Mouse (Mus musculus) cerebellum, adult 11 months (tissue): Measurements from ENCODE around the gene Plxna4.

Source experiments
- DNase-seq: peaks from one replicate; pipeline ENCODE4 v3.0.0; 2022

Plxna4 gene

DNA sequence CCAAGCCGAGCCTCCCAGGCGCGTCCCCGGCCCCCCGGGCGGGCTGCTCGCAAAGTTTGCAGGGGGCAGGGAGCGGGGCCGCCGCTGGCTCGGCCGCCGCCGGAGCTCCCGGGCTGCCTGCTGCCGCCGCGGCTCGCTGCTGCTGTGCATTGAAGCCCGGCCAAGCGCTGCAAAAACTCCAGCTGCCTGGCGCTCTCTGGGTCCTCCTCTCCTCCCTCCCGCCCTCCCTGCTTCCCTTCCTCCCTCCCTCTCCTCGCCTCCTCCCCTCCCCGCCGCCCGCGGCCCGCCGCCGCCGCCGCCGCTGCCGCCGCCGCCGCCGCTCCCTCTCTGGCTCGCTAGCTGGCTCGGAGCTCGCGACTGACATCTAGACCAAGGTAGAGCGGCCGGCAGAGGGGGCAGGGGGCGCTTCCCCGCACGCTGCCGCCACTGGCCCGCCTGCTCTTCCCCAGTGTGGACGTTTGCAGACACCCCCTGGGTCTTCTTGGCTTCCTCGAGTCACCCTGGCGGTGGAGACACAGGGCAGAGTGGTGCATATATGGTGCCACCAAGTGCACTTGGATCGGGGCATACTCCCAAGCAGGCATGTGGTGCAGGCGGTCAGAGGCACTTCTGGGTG lies at the start of gene Plxna4:
TSS of gene Plxna4 (minus strand) at position 137 of the 616 bp plus-strand sequence.
- DNase-seq = peak; percentile 49

DNA sequence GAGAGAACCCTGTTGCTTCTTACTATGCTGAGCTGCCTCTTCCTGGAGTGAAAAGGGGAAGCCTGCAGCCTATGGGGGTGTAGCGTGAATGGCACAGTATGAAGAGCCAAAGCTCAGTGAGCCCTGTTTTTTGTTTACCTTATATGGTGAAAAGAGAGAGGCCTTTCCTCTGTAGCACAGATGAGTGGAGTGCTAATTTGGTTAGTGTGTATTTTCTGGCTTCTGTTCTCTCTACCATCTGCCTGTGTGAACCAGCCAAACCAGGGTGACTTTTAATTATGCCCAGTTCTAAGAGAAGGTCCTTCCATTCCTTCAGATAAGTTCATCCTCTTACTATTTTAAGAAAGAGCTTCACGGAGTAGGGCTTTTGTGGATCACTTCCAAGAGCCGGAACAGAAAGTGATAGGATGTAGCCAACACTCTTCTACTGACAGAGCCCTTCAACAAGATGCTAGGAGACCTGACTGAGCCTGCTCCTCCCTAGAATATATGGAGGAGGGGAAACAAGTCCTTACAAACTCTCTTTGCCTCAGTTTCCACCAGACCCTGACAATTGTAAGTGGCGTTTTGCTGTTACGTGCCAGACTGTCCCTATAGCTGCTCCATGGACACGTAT lies 49.7 kb upstream of the Plxna4 start:
- DNase-seq = peak; percentile 3

DNA sequence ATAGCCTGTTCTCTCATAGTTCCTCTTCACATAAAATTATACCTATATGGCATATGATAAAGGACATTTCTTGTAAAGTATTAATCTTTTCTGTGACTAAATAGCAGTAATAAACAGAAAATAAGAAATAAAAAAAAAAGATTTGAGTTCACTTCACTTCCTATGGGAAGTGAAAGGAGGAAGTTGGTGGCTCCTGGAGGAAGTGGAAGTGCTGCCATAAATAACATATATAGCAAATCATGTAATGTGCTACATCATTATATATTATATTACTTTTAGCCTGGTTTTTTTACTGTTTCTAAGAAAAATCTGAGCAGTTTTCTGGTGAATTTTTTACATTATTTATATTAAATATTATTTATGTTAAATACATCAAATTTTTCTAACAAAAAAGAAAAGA lies 22.7 kb upstream of the Plxna4 start:
- DNase-seq = no peak

DNA sequence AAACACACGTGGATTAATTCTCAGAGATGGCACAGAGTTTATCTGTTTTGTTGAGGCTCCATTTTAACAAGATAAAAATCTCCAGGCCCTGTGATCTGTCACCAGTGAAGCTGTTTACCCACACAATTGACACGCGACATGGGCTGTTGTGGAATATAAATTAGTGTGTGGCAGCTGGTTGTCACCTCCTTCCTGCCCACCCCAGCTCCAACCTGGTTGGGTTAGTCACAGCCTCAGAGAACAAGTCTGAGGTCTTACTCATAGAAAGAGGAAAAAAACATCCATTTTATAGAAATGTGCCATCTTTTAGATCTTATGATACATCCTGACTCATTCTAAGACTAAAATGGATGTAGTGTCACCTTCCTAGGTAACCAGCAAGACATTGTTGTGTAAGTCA lies 18.8 kb upstream of the Plxna4 start:
- no peak for DNase-seq

- DNase-seq = no peak
Observed at GRCm38 (mm10) chr6:32605581-32605980, 17.6 kb upstream of the Plxna4 start.

- DNase-seq = no peak
Observed at GRCm38 (mm10) chr6:32604901-32605300, 16.9 kb upstream of the Plxna4 start.

GRCm38 (mm10) chr6:32602130-32602529 lies 14.1 kb upstream of the Plxna4 start:
- no peak for DNase-seq

DNA sequence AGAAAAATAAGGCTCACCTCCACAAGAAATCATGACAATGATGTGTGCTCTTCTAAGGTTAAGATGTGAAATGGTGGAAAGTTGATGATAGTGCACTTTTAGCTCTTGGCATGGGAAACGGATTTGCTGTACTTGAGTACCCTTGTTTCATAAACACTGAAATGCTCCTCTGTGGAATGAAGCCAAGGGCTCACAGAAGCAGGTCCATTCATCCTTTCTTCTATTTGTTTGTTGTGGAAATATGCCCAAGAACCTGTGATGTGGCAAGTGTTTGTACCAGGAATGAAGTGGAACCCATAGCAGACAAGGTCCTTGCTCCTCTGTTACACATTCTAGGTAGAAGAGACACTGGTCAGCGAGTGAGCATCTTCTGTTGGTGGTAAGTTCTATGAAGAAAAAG lies 13.3 kb upstream of the Plxna4 start:
- DNase-seq = no peak

DNA sequence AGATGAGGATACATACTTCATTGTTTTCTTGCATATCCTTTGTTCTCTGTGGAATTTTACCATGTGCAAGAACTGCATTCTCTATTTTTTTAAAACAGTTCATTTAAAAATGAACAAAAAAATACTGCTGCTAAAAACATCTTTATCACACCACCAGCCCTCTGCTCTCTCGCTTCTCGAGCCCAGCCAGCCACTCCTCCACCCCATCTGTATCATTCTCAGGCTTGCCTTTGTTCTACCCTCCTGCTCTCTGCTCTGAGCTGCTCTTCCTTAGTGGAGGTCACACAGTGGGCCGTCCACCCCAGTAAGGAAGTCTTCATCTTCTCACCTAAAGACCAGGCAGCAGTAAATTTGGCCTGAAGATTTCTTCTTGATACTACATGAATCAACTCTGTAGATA lies 7.6 kb upstream of the Plxna4 start:
- no peak for DNase-seq

- peak; percentile 76 for DNase-seq
Observed at GRCm38 (mm10) chr6:32590979-32591758, 3.2 kb upstream of the Plxna4 start.

GRCm38 (mm10) chr6:32589632-32590031 lies 1.6 kb upstream of the Plxna4 start:
- DNase-seq = no peak

DNA sequence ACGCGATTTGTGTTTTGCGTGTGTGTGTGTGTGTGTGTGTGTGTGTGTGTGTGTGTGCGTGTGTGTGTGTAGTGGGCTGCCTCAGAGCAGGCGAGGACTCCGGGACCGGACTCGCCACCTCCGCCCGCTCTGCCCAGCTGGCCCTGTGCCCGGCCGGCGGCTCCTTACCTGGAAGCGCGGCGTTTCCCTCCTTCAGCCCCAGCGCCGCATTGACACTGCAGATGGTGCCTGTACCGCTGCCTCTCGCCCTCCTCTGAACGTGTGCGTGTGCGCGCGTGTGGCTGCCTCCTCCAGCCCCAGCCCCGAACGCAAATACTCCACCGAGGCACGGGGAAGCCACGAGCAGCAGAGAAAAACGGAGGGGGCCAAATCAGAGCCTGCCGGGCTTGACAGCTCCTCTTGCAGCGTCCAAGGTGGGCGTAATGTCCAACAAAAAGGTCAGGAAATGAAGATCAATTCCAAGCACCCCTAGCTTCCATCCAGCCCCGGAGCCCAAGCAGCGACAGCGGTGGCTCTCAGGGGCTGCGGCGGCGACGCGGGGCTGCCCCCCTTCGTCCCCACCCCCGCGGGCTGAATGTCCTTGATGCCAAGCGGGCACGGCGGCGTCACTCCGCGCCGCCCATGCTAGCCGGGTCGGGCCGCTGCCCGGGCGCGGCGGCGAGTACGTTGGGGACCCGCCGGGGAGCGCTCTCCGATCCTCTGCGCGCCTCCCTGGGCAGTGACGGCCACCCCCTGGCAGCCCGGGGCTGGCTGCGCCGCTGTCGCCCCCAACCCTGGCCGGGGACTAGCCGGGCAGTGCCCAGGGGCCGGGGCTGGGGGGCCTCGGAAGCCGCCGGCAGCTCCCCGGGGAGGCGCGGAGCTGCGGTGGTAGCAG lies 619 bp downstream of the Plxna4 start:
- DNase-seq = peak; percentile 74

GRCm38 (mm10) chr6:32586821-32587135 lies 1.2 kb downstream of the Plxna4 start:
- DNase-seq = no peak

DNA sequence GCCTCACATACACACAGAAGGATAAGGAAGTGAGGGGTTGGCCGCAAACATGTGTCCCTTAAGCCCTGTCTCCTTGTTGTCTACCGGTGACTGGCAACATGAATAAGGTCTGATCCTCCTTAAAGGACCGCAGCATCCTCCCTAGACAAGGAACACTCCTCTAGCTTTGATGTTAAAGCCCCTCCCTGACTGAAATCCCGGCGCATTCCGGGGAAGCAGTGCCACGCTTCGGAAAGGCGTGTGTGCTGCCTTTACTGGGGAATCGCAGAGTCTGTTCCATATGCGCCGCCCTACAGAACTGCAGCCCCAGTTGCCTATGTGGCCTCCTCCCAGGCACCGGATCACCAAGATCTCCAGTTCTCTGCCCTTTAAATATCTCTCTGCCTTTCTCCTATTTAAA lies 1.6 kb downstream of the Plxna4 start:
- peak; percentile 44 for DNase-seq

DNA sequence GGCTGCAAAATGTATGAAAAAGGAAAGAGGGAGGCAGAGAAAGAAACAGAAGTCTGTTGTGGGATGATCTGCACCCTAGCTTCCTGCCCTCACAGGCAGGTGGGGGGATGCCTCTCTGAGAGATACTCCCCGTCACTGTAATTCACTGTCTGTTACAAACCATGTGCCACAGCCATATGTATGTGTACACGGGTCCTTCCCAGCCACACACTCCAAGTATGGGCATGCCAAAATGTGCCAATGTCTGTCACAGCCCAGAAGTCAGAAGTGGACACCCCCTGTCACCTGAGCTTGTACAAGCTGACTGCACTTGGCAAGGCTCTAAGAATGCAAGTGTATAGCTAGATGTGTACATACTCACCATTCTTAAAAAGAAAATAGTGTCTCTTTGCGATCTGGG lies 2.8 kb downstream of the Plxna4 start:
- no peak for DNase-seq

GRCm38 (mm10) chr6:32584243-32584880 lies 3.6 kb downstream of the Plxna4 start:
- no peak for DNase-seq

- DNase-seq = no peak
Observed at GRCm38 (mm10) chr6:32583582-32583981, 4.4 kb downstream of the Plxna4 start.

DNA sequence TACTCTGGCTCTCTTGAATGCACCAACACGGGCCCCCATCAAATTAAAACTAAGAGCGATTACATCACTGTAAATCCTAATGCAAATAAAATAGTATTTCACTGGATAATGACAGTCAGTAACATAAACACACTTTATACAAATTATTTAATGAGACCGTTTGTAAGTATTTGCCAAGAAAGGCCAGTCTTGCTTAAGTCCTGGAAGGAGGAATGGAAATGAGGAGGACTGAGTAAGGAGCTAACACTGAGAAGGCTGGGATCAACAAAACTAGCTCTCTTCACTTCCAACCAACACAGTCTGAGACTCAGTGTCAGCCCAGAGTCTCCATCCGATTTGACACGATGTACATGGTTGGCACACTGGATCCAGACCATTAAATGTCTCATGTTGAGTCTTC lies 16.5 kb downstream of the Plxna4 start:
- no peak for DNase-seq

DNA sequence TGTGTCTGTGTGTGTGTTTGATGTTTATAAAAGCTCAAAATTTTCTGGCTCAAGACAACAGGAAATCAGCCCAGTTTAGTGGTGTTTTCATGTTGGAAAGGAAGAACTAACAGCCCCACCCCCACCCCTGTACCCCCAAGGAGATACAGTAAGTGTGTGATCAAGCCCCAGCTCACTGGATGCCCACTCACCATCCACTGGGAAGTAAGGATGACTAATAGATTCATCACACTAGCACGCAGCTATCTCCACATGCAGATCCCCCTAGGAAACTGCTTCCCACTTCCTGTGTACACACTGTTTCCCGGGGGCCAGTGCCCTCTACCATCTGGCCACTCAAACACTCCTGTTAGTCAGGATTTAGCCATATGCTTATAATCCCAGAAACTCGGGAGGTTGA lies 17.5 kb downstream of the Plxna4 start:
- DNase-seq = no peak

DNA sequence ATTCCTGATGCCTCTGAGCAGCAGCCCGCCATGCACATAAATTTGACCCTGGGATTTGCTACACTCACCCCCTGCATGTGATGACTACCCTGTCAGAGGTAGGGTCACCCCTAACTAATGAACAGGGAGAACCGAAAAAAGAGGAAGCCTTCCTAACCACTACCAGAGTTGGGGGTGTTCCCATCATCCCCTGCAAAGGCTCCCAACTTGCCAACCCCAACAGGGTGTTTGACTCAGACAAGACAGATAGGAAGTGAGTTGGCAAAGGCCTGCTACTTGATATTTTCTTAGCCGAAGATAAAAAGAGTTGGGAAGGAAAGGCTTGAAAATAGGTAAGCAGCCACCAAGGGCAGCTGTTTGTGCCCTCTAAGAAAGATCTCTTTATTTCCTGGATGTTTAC lies 18.1 kb downstream of the Plxna4 start:
- no peak for DNase-seq

- DNase-seq = no peak
Observed at GRCm38 (mm10) chr6:32546915-32547314, 41.1 kb downstream of the Plxna4 start.

DNA sequence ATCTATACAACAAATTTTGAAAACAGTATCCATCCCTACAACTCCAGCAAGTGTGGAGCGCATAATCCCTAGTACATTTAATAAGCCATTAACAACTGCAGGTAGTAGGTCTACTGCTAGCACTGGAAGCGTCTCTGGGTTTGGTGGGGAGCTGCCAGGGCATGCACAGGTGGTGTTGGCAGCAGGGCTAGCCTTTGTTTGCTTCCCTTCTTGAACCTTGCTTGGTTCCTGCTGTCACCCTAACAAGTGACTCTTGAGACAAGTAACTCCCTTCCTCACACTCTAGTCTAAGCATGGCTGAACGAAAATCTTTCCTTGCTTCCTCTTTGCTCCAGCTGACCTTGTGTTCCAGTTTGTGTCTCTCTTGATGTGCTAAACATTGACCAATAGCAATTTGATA lies 44.0 kb downstream of the Plxna4 start:
- no peak for DNase-seq

DNA sequence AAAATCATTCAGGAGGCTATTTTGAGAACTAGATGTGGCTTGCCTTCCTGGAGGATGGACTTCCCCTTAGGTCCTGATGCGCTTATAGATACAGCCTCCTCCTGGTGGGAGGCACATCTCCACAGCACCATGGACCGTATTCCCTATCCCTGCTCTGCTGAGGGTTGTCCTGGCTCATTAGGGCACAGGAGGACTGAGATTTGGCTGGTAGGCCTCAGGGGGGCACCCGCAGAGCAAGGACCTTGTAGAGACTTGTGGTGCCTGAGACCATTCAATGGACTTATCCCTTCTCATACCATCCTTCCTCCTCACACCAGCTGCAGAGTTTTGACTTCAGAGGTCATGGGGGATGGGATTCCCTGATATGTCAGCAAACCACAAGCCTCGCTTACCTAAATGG lies 47.8 kb downstream of the Plxna4 start:
- DNase-seq = no peak
